Mouse (Mus musculus) cerebellum, postnatal 36 days (tissue): ENCODE data around the gene Naif1.
"Not testable (repeated sequence)": the region's sequence is repeated elsewhere in the genome, so short reads cannot be mapped to it uniquely, and the experiment has no call there.

Experiments
- DNase-seq, 2 experiments: peaks; one replicate each; pipeline ENCODE4 v3.0.0; 2021 to 2022; ENCODE audit warnings: mixed read lengths in 2 of 2

Naif1 gene

GRCm38 (mm10) chr2:32459657-32460056 lies 9.4 kb downstream of the Naif1 start:
- no peak for DNase-seq

- no peak for DNase-seq
These were observed 13.5 kb downstream of the Naif1 start for GRCm38 (mm10) chr2:32463773-32464172.

- DNase-seq: no peak
These were observed 14.1 kb downstream of the Naif1 start for GRCm38 (mm10) chr2:32464212-32464891.

- no peak for DNase-seq
These were observed 20.9 kb downstream of the Naif1 start for GRCm38 (mm10) chr2:32471001-32471680.

DNA sequence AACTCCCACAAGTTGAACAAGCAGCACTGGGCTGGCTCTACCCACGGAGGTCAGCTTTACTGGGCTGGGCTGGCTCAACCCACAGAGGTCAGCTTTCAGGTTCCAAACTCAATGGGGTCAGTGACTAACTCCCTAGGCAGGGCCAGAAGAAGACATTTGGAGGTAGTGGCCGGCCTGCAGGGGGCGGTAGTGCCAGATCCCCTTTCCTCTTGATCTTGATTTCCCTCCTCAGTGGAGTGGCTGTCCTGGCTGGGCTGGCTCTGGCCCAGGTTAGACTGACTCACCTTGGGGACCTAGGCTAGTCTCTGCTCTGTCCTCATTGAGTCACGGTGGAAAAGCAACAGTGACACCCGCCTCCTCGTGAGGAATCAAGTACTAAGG lies 21.4 kb downstream of the Naif1 start:
- DNase-seq: no peak

DNA sequence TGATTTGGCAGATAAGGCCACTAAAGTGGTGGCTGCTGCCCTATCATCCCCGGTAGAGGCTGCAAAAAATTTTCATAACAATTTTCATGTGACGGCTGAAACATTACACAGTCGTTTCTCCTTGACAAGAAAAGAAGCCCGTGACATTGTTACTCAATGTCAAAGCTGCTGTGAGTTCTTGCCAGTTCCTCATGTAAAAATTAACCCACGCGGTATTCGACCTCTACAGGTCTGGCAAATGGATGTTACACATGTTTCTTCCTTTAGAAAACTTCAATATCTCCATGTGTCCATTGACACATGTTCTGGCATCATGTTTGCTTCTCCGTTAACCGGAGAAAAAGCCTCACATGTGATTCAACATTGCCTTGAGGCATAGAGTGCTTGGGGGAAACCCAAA lies 25.1 kb downstream of the Naif1 start:
- DNase-seq: not testable (repeated sequence)

DNA sequence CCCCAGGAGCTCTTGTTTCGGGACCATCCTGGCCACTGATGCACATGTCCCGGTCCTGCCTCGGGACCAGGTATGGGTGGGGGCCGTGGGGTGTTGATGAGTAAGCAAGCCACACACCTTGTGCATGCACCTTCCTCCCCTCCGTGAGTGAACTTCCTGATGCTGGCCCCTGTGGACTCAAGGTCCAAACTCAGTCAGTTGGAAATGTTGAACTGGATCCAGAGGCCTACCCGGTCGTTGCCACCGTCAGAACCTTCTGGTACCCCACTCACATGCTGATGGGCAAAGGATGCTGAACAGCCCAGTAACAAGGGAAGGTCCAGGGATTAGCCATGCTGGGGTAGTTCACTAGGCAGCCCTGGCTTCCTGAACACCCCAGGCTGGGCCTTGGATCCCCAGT lies 32.1 kb downstream of the Naif1 start:
- no peak for DNase-seq

- no peak for DNase-seq
These were observed 33.1 kb downstream of the Naif1 start for GRCm38 (mm10) chr2:32483179-32483875.

GRCm38 (mm10) chr2:32484933-32485332 lies 34.7 kb downstream of the Naif1 start:
- no peak for DNase-seq

DNA sequence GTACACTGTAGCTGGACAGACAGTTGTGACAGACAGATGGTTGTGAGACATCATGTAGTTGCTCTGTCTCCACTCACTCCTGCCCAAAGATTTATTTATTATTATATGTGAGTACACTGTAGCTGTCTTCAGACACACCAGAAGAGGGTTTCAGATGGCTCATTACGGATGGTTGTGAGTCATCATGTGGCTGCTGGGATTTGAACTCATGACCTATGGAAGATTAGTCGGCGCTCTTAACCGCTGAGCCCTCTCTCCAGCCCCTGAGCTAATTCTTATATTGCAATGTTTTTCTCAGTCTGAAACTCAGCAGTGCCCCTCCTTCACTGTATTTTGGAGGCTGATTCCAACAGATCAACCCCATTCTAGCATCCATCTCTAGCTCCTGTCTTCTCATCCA lies 35.5 kb downstream of the Naif1 start:
- no peak for DNase-seq

- no peak for DNase-seq
These were observed 35.9 kb downstream of the Naif1 start for GRCm38 (mm10) chr2:32486155-32486554.

GRCm38 (mm10) chr2:32487124-32487623 lies 36.9 kb downstream of the Naif1 start:
- peak; percentile 90 to 97 for DNase-seq

GRCm38 (mm10) chr2:32488679-32489078 lies 38.4 kb downstream of the Naif1 start:
- peak; percentile 76 to 83 for DNase-seq

GRCm38 (mm10) chr2:32490730-32491129 lies 40.5 kb downstream of the Naif1 start:
- not testable (repeated sequence) for DNase-seq

DNA sequence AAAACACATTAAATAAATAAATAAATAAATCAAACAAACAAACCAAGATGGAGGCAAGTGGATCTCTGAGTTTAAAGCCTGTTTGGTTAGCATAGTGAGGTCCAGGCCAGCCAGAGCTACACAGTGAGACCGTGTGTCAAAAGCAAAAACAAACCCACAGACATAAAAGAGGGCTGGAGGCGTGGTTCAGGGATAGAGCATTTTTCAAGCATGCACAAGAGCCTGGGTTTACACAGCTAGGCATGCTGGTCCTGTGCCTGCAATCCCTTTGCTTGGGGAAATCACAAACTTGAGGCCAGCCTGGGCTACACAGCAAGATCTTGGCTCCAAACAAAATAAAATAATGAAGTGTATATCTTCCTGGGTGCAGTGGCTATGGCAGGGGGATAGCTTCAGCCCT lies 42.4 kb downstream of the Naif1 start:
- DNase-seq: no peak

GRCm38 (mm10) chr2:32493301-32493701 lies 43.0 kb downstream of the Naif1 start:
- DNase-seq: no peak

GRCm38 (mm10) chr2:32494522-32494921 lies 44.3 kb downstream of the Naif1 start:
- no peak for DNase-seq

DNA sequence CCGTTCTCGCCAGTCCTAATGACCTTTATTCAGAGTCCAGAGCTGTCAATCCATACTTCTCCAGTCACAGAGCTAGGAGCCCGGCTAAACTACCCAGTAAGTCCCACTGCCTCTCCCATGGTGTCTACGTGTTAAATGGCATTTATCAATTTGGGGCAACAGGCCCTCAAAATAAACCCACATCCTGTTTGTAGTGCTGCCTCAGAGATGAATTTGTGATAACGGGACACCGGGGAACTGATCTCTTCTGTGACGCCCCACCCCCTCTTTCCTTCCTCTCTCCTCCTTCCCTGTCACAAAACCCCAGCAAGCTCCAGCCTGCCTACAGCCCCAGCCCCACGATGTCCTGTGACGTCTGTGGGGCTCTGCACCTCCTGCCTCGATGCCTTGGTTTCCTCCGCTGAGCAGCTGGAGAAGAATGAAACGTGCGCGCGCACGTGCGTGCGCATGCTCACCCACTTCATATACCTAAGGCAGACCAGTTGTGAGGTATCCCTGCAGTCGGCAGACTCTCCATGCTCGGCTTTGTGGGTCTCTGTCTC lies 45.0 kb downstream of the Naif1 start:
- DNase-seq: no peak

DNA sequence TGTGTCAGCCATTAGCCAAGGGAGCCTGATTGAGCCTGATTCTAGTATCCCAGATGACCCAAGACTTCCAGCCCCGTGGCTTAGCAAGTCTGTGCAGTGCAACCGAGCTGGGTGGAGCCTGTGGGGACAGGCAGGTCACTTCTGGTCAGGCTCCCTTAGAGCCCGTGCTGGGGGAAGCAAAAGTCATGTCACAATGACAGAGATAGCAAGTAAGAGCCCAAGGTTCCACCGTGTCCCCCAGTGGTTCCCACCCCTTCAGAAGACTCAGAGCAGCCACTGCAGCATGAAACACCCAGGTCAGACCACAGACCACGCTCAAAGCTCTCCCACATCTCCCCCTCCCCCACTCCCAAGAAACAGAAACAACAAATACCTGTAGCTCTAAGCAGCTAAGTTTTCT lies 45.9 kb downstream of the Naif1 start:
- no peak for DNase-seq

- no peak for DNase-seq
These were observed 49.1 kb downstream of the Naif1 start for GRCm38 (mm10) chr2:32499365-32499764.

GRCm38 (mm10) chr2:32500461-32500860 lies 50.2 kb downstream of the Naif1 start:
- DNase-seq: no peak

DNA sequence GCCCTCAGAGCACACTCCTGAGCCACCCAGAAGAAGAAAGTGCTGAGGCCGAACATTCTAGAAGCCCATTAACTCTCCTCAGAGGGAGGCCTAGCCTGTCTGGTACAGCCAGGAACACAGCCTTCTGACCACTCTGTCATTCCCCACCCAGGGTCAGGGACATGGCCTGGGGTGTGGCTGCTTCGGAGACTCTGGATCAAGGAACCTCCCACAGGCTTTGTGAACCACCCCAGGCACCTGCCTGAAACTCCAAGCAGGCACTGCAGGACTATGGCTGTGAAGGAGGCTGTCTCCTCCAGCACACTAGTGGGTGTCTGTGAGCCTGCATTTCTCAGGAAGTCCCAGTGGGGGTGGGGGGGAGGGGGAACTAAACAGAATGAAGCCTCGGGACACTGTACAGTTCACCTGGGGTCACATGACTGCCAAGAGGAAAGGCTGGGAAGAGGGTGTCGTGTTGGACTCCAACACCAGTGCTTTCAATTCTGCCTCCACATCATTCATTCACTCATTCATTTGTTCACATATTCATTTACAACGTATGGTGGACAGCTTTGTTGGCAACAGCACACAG lies 51.6 kb downstream of the Naif1 start:
- DNase-seq: no peak

DNA sequence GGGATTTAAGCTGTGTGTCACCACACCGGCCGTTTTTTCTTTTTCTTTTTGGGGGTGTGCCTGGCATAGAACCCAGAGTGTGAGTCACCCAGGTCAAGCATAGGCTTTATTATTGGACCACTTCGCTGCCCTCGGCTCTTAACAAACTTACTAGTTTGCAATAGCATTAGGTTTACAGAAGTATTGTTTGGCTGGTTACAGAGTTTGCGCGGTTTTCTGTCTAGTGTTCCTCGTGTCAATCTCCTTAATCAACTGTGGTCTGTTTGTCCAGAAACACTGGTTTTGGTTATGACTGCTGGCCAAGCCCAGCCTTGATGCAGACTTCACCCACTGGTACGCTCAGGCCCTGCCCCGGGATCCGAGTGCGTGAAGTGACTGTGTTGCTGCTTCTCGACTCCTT lies 52.6 kb downstream of the Naif1 start:
- no peak for DNase-seq
